Mouse (Mus musculus) lung, postnatal 0 days (tissue): ENCODE results near the gene Slc6a6. TPM values are rescaled to one million over a fixed set of nuclear protein-coding genes. Genes with fewer than 3 reads are reported as not detected.

ENCODE experiments used
- ATAC-seq: fragments of 200-750 bp; cut with Nextera tagmentation; 2 replicates; pipeline ENCODE4 v1.8.0; 2017; ENCODE audit warnings: moderate library complexity
- DNase-seq: peaks from one replicate; pipeline ENCODE4 v3.0.0-alpha.2; 2016; ENCODE audit warnings: low spot score
- H3K27ac ChIP-seq: fragments of 300-500 bp; sonication (generic); 2 replicates; pipeline ENCODE4 v1.5.1; 2014; ENCODE audit warnings: antibody characterized with exemption, mild to moderate bottlenecking, low read length, mixed read lengths
- H3K27me3 ChIP-seq: fragments of 300-500 bp; sonication (generic); replicated peaks from 2 replicates; pipeline ENCODE4 v1.6.1; 2014; ENCODE audit warnings: low read length, mixed read lengths; ENCODE audit not compliant: insufficient read depth
- H3K36me3 ChIP-seq: fragments of 300-500 bp; sonication (generic); 2 replicates; pipeline ENCODE4 v1.6.1; 2014; ENCODE audit warnings: low read length, mixed read lengths; ENCODE audit not compliant: insufficient read depth
- H3K4me1 ChIP-seq: fragments of 300-500 bp; sonication (generic); 2 replicates; pipeline ENCODE4 v1.6.1; 2014; ENCODE audit warnings: antibody characterized with exemption, low read depth, low read length, mixed read lengths; ENCODE audit not compliant: insufficient read depth
- H3K4me2 ChIP-seq: fragments of 300-500 bp; sonication (generic); replicated peaks from 2 replicates; pipeline ENCODE4 v1.6.1; 2014; ENCODE audit warnings: low read depth, mild to moderate bottlenecking, low read length, moderate library complexity, mixed read lengths
- H3K4me3 ChIP-seq: fragments of 300-500 bp; sonication (generic); 2 replicates; pipeline ENCODE4 v1.5.1; 2014; ENCODE audit warnings: low read depth, low read length
- H3K9ac ChIP-seq: fragments of 300-500 bp; sonication (generic); replicated peaks from 2 replicates; pipeline ENCODE4 v1.6.1; 2014; ENCODE audit warnings: low read depth, mild to moderate bottlenecking
- H3K9me3 ChIP-seq: fragments of 300-500 bp; sonication (generic); 2 replicates; pipeline ENCODE4 v1.6.1; 2016; ENCODE audit warnings: low read length, mixed read lengths
- CTCF ChIP-seq: IDR thresholded peaks from 2 replicates; pipeline ENCODE4 v1.5.1; 2016; ENCODE audit warnings: antibody characterized with exemption, mild to moderate bottlenecking
- EP300 ChIP-seq: IDR thresholded peaks from 2 replicates; pipeline ENCODE4 v1.6.1; 2016; ENCODE audit warnings: antibody characterized with exemption, mild to moderate bottlenecking, control low read depth
- WGBS: fragments of 180-500 bp; shearing (Covaris S2); extraction: QIAGEN DNeasy Blood & Tissue Kit; methylation state at CpG from one replicate; pipeline ENCODE4 v1.1.7; 2014; 5-methylcytosine and 5-hydroxymethylcytosine counted together
- polyA plus RNA-seq: library from polyadenylated mRNA; unstranded; fragments of >200 nt; fragmentation: Nextera tagmentation; extraction: Ambion mirVana; gene quantifications from 2 replicates; pipeline ENCODE4 v1.2.1, GENCODE M21; 2015

The Slc6a6 gene
- polyA plus RNA-seq, 1 experiment from 2014 or later, result 92.6 TPM

- Histone ChIP-seq H3K4me3 (no peak overlapping the region), H3K9ac (no peak overlapping the region), H3K27me3 (no peaks in the 10 kb centered on the region), H3K9me3 (no peaks in the 10 kb centered on the region), H3K4me2 (no peak overlapping the region), H3K27ac (no peak overlapping the region), H3K36me3 (no peaks in the 10 kb centered on the region), H3K4me1 (no peaks in the 10 kb centered on the region)
- ATAC-seq, result no peak
- 71% methylated on average over 3 of the region's 3 CpGs for WGBS
- DNase-seq, result no peak
- TF ChIP-seq EP300 (no peak), CTCF (no peak)
Measured at GRCm38 (mm10) chr6:91785018-91785417, 101.2 kb downstream of the Slc6a6 start.

- Histone ChIP-seq H3K9ac (no peak overlapping the region), H3K9me3 (no peaks in the 10 kb centered on the region), H3K4me1 (no peaks in the 10 kb centered on the region), H3K4me2 (no peak overlapping the region), H3K27me3 (no peaks in the 10 kb centered on the region), H3K27ac (no peak overlapping the region), H3K36me3 (no peaks in the 10 kb centered on the region), H3K4me3 (no peak overlapping the region)
- no peak for ATAC-seq
- WGBS, result 76% methylated on average over 9 of the region's 9 CpGs
- DNase-seq, result no peak
- TF ChIP-seq CTCF, result no peak
- TF ChIP-seq EP300, result no peak
Measured at GRCm38 (mm10) chr6:91788311-91788798, 104.5 kb downstream of the Slc6a6 start.

- Histone ChIP-seq H3K4me3 (no peak overlapping the region), H3K27me3 (no peaks in the 10 kb centered on the region), H3K9ac (no peak overlapping the region), H3K4me1 (no peaks in the 10 kb centered on the region), H3K36me3 (no peaks in the 10 kb centered on the region), H3K27ac (no peak overlapping the region), H3K9me3 (no peaks in the 10 kb centered on the region), H3K4me2 (no peak overlapping the region)
- DNase-seq (no peak), ATAC-seq (no peak)
- WGBS, result 49% methylated on average over 3 of the region's 3 CpGs
- TF ChIP-seq EP300, result no peak
- no peak for TF ChIP-seq CTCF
Measured at GRCm38 (mm10) chr6:91795640-91796039, 111.8 kb downstream of the Slc6a6 start.

- TF ChIP-seq EP300 (no peak), CTCF (no peak)
- Histone ChIP-seq H3K36me3 (no peaks in the 10 kb centered on the region), H3K27ac (no peak overlapping the region), H3K27me3 (no peaks in the 10 kb centered on the region), H3K4me1 (no peaks in the 10 kb centered on the region), H3K9me3 (no peaks in the 10 kb centered on the region), H3K4me3 (no peak overlapping the region), H3K4me2 (no peak overlapping the region), H3K9ac (no peak overlapping the region)
- 38% methylated on average over 9 of the region's 9 CpGs for WGBS
- DNase-seq (no peak), ATAC-seq (no peak)
Measured at GRCm38 (mm10) chr6:91796064-91796463, 112.2 kb downstream of the Slc6a6 start.

- 85% methylated on average over 4 of the region's 4 CpGs for WGBS
- TF ChIP-seq EP300, result no peak
- no peak for TF ChIP-seq CTCF
- H3K36me3 ChIP-seq, result no peaks in the 10 kb centered on the region
- ATAC-seq, result no peak
- no peak overlapping the region for H3K9ac ChIP-seq
- DNase-seq, result no peak
- H3K4me1 ChIP-seq, result no peaks in the 10 kb centered on the region
- H3K27ac ChIP-seq, result no peak overlapping the region
- no peaks in the 10 kb centered on the region for H3K9me3 ChIP-seq
- no peak overlapping the region for H3K4me2 ChIP-seq
- no peaks in the 10 kb centered on the region for H3K27me3 ChIP-seq
- no peak overlapping the region for H3K4me3 ChIP-seq
Measured at GRCm38 (mm10) chr6:91796736-91797135, 112.9 kb downstream of the Slc6a6 start.

- no peak overlapping the region for H3K4me3 ChIP-seq
- no peaks in the 10 kb centered on the region for H3K9me3 ChIP-seq
- no peak overlapping the region for H3K27ac ChIP-seq
- H3K36me3 ChIP-seq, result no peaks in the 10 kb centered on the region
- no peak for DNase-seq
- H3K4me2 ChIP-seq, result no peak overlapping the region
- TF ChIP-seq EP300, result no peak
- TF ChIP-seq CTCF, result no peak
- 53% methylated on average over 12 of the region's 12 CpGs for WGBS
- no peak for ATAC-seq
- H3K27me3 ChIP-seq, result no peaks in the 10 kb centered on the region
- no peak overlapping the region for H3K9ac ChIP-seq
- H3K4me1 ChIP-seq, result no peaks in the 10 kb centered on the region
Measured at GRCm38 (mm10) chr6:91798496-91798895, 114.6 kb downstream of the Slc6a6 start.

GRCm38 (mm10) chr6:91804177-91804576 is 120.3 kb downstream of the Slc6a6 start:
- Histone ChIP-seq H3K9ac (no peak overlapping the region), H3K27me3 (peaks cover 16% of the 10 kb centered on the region; the same call in 1 of the 2 replicates), H3K27ac (no peak overlapping the region), H3K4me2 (no peak overlapping the region), H3K4me1 (no peaks in the 10 kb centered on the region), H3K4me3 (no peak overlapping the region), H3K9me3 (no peaks in the 10 kb centered on the region), H3K36me3 (no peaks in the 10 kb centered on the region)
- DNase-seq, result no peak
- ATAC-seq, result no peak
- WGBS, result 45% methylated on average over 7 of the region's 7 CpGs
- TF ChIP-seq EP300, result no peak
